Mouse (Mus musculus) testis, adult 2 months (tissue): Measurements from ENCODE around the gene Nr4a2. TPM values are rescaled to one million over a fixed set of nuclear protein-coding genes. Genes with fewer than 3 reads are reported as not detected.

Source experiments
- H3K27ac ChIP-seq: fragments of 200-500 bp; 2 replicates; pipeline ENCODE4 v1.5.1; 2012; ENCODE audit warnings: low read depth, low read length; ENCODE audit not compliant: control insufficient read depth, insufficient read depth
- H3K27me3 ChIP-seq: fragments of 200-500 bp; 2 replicates; pipeline ENCODE4 v1.6.1; 2012; ENCODE audit warnings: mild to moderate bottlenecking, low read length, moderate library complexity; ENCODE audit not compliant: control insufficient read depth, insufficient read depth
- H3K36me3 ChIP-seq: fragments of 200-500 bp; 2 replicates; pipeline ENCODE4 v1.6.1; 2012; ENCODE audit warnings: mild to moderate bottlenecking, low read length; ENCODE audit not compliant: control insufficient read depth, insufficient read depth
- H3K4me1 ChIP-seq: fragments of 200-500 bp; 2 replicates; pipeline ENCODE4 v1.6.1; 2012; ENCODE audit warnings: low read length; ENCODE audit not compliant: control insufficient read depth, insufficient read depth
- H3K4me3 ChIP-seq: fragments of 200-500 bp; 2 replicates; pipeline ENCODE4 v1.5.1; 2012; ENCODE audit warnings: low read depth, mild to moderate bottlenecking, low read length, moderate library complexity, mixed read lengths; ENCODE audit not compliant: control insufficient read depth
- CTCF ChIP-seq: fragments of 200-500 bp; IDR thresholded peaks from 2 replicates; pipeline ENCODE4 v1.5.1; 2012; ENCODE audit warnings: low read depth, mild to moderate bottlenecking, inconsistent platforms, low read length, moderate library complexity; ENCODE audit not compliant: control insufficient read depth, insufficient read depth, insufficient replicate concordance
- POLR2A ChIP-seq: fragments of 200-500 bp; IDR thresholded peaks from 2 replicates; pipeline ENCODE4 v1.6.1; 2012; ENCODE audit warnings: low read depth, mild to moderate bottlenecking, inconsistent platforms, low read length, moderate library complexity; ENCODE audit not compliant: control insufficient read depth
- polyA plus RNA-seq: library from polyadenylated mRNA; depleted of rRNA; stranded (reverse); fragments of >200 nt; gene quantifications from 2 replicates; pipeline ENCODE4 v1.2.3, GENCODE M21; 2012

Nr4a2 gene
- polyA plus RNA-seq, 1 experiment: 0.44 TPM

DNA sequence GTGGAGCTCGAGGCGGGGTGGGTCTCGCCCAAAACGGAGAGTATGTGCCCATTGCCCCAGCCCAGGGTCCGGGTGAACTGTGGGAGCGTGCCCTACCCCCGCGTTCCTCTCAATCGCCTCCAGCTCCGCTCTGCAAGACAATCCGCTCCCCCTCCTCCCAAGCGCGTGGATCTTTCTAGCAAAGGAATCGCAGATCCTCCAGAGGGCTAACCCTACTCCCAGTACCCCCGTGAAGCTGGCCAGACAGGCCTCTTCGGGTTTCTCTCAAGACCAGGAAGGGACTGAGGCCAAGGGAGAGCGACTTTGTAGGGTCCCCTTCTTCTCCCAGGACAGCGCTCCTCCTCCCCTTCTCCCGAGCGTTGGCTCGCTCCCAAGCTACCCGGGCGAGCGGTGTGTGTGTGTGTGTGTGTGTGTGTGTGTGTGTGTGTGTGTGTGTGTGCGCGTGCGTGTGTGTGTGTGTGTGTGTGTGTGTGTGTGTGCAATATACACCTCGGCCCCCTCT, 7.9 kb downstream of the Nr4a2 start:
- H3K27me3 ChIP-seq: 0 out of 2 replicates have a peak, but pooled peaks cover 2% of the 10 kb centered on the region
- H3K27ac ChIP-seq: no peak overlapping the region
- H3K36me3 ChIP-seq: no peaks in the 10 kb centered on the region
- TF ChIP-seq CTCF: no peak
- TF ChIP-seq POLR2A: no peak
- peak overlapping the region; percentile 62 for H3K4me3 ChIP-seq
- H3K4me1 ChIP-seq: peaks cover 18% of the 10 kb centered on the region

DNA sequence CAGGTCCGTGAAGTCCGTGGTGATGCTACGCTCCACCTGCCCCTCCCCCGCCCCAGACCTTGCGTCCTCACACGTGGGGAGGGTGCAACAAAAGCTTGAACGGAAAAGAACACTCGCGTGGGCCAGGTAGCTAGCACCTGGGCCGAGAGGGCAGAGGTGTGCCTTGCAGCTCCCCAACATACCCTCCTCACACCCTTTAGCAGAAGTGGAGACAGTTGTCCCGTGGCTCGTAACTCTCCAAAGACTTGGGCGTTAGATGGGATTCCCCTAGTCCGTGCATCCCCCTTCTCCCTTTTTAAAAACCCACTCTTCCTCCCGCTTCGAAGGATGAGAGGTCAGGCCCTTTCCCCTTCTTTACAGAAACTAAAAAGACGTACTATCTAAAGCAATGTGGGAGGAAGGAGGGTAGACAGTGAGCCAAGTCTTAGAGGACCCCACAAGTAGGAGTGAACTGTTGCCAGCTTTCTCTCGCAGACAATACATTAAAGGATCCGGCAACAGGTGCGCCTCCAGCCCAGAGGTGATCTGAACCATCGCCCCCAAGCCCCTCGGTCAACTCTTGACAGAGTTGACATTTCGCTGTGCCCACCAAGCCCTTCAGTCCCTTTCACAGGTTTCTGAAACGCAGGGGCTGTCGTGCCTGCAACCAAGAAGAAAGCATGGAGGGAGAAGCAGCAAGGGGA, 8.5 kb downstream of the Nr4a2 start:
- no peak for TF ChIP-seq CTCF
- no peak for TF ChIP-seq POLR2A
- no peak overlapping the region for H3K27ac ChIP-seq
- 0 out of 2 replicates have a peak, but pooled peaks cover 2% of the 10 kb centered on the region for H3K27me3 ChIP-seq
- H3K4me1 ChIP-seq: peaks cover 18% of the 10 kb centered on the region
- H3K4me3 ChIP-seq: peak overlapping the region; percentile 58
- no peaks in the 10 kb centered on the region for H3K36me3 ChIP-seq

DNA sequence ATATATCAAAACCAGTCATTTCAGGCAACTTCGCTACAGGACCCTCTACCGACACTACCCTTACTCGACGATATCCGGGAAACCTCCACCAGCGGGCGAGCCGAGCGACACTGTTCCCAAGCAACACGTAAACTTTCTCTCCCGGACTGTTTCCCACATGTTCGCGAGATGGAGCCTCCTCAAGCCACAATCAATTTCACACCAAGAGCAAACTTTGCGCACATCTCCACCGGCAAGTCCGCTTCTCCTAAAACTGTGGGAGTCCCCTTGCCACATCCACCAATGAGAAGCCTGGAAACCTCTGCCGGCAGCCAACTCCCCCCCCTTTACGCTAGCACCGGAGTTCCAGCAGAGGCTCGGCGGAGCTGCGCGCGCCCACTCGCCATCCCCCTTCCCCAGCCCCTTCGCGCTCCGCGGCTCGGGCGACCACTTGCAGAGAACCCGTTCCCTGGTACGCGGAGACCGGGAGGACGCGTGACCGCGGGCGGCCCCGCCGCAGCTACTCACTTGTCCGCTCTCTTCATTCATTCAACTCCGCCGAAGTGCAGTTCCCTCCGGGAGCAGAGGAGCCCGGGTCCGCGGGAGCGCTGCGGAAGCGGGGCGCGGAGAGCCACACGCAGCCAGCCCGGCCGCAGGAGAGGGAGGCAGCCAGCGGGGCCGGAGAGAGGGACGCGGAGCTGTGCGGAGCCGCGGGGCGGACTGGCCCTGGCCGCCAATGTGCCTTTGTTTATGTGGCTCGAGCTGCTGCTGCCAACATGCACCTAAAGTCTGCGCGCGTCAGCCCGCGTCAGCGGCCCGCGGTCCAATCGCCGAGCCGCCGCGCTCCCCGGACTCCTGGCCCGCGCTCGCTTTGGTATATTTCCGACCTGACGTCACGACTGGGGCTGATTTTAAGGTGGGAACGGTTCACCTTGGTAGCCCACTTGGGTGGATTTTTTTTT, 9.3 kb downstream of the Nr4a2 start:
- peaks cover 18% of the 10 kb centered on the region for H3K4me1 ChIP-seq
- H3K27me3 ChIP-seq: 0 out of 2 replicates have a peak, but pooled peaks cover 2% of the 10 kb centered on the region
- H3K36me3 ChIP-seq: no peaks in the 10 kb centered on the region
- TF ChIP-seq POLR2A: no peak
- no peak for TF ChIP-seq CTCF
- peak overlapping the region; percentile 58 for H3K4me3 ChIP-seq
- H3K27ac ChIP-seq: no peak overlapping the region

DNA sequence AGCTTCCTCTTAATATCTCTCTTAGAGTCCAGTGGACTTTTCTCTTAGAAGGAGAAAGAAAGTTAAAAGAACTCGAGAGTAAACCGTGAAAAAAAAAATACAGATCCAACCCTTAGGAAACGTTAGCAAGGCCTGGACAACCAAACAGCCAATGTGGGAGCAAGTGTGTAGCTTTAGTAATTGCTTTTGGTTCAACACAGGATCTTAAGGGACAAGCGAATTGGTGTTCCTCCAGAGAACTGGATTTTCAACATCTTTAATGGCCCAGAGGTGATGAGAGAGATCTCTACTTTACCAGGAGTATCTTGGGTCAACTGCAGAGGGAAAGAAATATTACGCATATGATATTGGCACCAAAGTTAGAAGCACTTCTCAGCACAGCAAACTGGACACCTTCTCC, 10.4 kb downstream of the Nr4a2 start:
- peaks cover 18% of the 10 kb centered on the region for H3K4me1 ChIP-seq
- no peak overlapping the region for H3K27ac ChIP-seq
- H3K27me3 ChIP-seq: 0 out of 2 replicates have a peak, but pooled peaks cover 2% of the 10 kb centered on the region
- H3K4me3 ChIP-seq: no peak overlapping the region
- TF ChIP-seq POLR2A: no peak
- TF ChIP-seq CTCF: no peak
- no peaks in the 10 kb centered on the region for H3K36me3 ChIP-seq

DNA sequence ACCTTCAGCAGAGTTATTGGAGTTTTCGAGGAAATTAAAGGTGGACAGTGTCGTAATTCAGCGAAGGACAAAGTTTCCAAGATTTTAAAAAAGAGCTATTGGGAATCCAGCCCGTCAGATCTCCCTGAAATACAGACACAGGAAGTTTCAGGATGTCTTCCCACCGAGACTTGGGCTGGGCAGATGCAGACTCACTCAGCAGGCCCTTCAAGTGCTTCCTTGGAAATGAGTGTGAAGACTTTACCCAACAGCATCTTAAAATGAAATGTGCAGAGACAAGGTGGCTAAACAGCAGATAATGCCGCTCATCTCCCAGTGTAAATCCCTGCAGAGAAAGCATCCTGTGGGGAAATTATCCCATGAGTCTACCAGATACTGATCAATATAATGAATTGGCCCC, 10.9 kb downstream of the Nr4a2 start:
- H3K4me1 ChIP-seq: peaks cover 18% of the 10 kb centered on the region
- no peak for TF ChIP-seq POLR2A
- TF ChIP-seq CTCF: no peak
- no peaks in the 10 kb centered on the region for H3K36me3 ChIP-seq
- no peak overlapping the region for H3K27ac ChIP-seq
- 0 out of 2 replicates have a peak, but pooled peaks cover 2% of the 10 kb centered on the region for H3K27me3 ChIP-seq
- no peak overlapping the region for H3K4me3 ChIP-seq

DNA sequence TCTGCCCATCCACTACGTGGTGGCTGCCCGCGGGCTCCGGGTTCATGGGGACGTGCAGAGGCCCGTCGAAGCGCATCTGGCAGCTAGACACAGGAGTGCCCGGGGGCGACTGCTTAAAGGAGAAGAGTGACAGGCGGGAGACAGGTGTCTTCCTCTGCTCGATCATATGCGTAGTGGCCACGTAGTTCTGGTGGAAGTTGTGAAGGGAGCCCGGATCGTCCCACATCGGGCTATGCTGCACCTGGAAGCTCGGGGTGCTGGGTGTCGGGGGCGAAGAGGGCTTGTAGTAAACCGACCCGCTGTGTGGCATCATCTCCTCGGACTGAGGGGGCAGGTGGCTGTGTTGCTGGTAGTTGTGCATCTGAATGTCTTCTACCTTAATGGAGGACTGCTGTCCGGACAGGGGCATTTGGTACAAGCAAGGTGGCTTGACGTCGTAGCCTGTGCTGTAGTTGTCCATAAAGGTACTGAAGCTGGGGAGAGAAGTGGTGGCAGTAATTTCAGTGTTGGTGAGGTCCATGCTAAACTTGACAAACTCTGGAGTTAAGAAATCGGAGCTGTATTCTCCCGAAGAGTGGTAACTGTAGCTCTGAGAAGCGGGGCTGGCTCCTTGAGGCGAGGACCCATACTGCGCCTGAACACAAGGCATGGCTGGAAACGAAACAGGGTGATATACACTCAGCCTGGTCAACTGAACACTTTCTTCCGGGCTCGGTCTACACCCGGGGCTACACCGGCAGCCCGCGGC, 11.8 kb downstream of the Nr4a2 start:
- Histone ChIP-seq H3K4me1 (peaks cover 18% of the 10 kb centered on the region), H3K27ac (no peak overlapping the region), H3K4me3 (no peak overlapping the region), H3K27me3 (0 out of 2 replicates have a peak, but pooled peaks cover under 1% of the 10 kb centered on the region), H3K36me3 (no peaks in the 10 kb centered on the region)
- TF ChIP-seq POLR2A: no peak
- TF ChIP-seq CTCF: no peak
